Mouse (Mus musculus): ENCODE measurements around the gene Calm3. TPM values are rescaled to one million over a fixed set of nuclear protein-coding genes. Genes with fewer than 3 reads are reported as not detected.

Gene Calm3
- polyA plus RNA-seq, 1 experiment from 2014 or later = 201 TPM

GRCm38 (mm10) chr7:16894279-16894678 is 29.6 kb downstream of the Calm3 start:
- no peak for DNase-seq (ENCODE audit: low spot score)

GRCm38 (mm10) chr7:16893612-16894011 is 30.3 kb downstream of the Calm3 start:
- no peaks in the 10 kb centered on the region for H3K27me3 ChIP-seq (ENCODE audit: control insufficient read depth, insufficient read depth, low read length)
- DNase-seq (ENCODE audit: low spot score) = no peak
- H3K36me3 ChIP-seq (ENCODE audit: control insufficient read depth, insufficient read depth, low read length) = peaks cover 2% of the 10 kb centered on the region; the same call in 1 of the 2 replicates
- H3K9me3 ChIP-seq (ENCODE audit: control insufficient read depth, low read length) = peaks cover 3% of the 10 kb centered on the region; the same call in 1 of the 2 replicates
- 3% methylated on average over 5 of the region's 6 CpGs for WGBS
- H3K27ac ChIP-seq (replicated peaks; ENCODE audit: low read depth, low read length) = no peak overlapping the region
- peaks cover 42% of the 10 kb centered on the region for H3K4me1 ChIP-seq (ENCODE audit: control insufficient read depth, insufficient read depth, low read length)
- H3K4me2 ChIP-seq (ENCODE audit: low read depth, severe bottlenecking) = peak overlapping the region; percentile 64
- H3K9ac ChIP-seq (ENCODE audit: low read length) = no peak overlapping the region
- peak overlapping the region; percentile 32 for H3K4me3 ChIP-seq (ENCODE audit: low read depth, low read length)
- ATAC-seq (ENCODE audit: insufficient number of reproducible peaks, low FRiP score, low TSS enrichment, low read depth) = no peak

More at GRCm38 (mm10) chr7:16894279-16894678, 29.6 kb downstream of the Calm3 start:
- no peak for ATAC-seq (ENCODE audit: insufficient number of reproducible peaks, low FRiP score, low TSS enrichment, low read depth)
- Histone ChIP-seq H3K36me3 (ENCODE audit: control insufficient read depth, insufficient read depth, low read length) (no peaks in the 10 kb centered on the region), H3K4me2 (ENCODE audit: low read depth, severe bottlenecking) (peak overlapping the region; percentile 52), H3K4me3 (ENCODE audit: low read depth, low read length) (peak overlapping the region; percentile 18; the same call in 1 of the 2 replicates), H3K9ac (ENCODE audit: low read length) (0 out of 2 replicates have a peak overlapping the region, but pooled peaks have one; percentile 27), H3K27ac (replicated peaks; ENCODE audit: low read depth, low read length) (0 out of 2 replicates have a peak overlapping the region, but pooled peaks have one; percentile 8), H3K4me1 (ENCODE audit: control insufficient read depth, insufficient read depth, low read length) (peaks cover 42% of the 10 kb centered on the region), H3K27me3 (ENCODE audit: control insufficient read depth, insufficient read depth, low read length) (no peaks in the 10 kb centered on the region), H3K9me3 (ENCODE audit: control insufficient read depth, low read length) (peaks cover 3% of the 10 kb centered on the region; the same call in 1 of the 2 replicates)
- 4% methylated on average over 3 of the region's 4 CpGs for WGBS

- peaks cover 9% of the 10 kb centered on the region; the same call in 1 of the 2 replicates for H3K36me3 ChIP-seq (ENCODE audit: control insufficient read depth, insufficient read depth, low read length)
- peak overlapping the region; percentile 32 for H3K4me3 ChIP-seq (ENCODE audit: low read depth, low read length)
- 0 out of 2 replicates have a peak overlapping the region, but pooled peaks have one; percentile 8 for H3K9ac ChIP-seq (ENCODE audit: low read length)
- no peak for DNase-seq (ENCODE audit: low spot score)
- peak overlapping the region; percentile 22; the same call in 1 of the 2 replicates for H3K27ac ChIP-seq (replicated peaks; ENCODE audit: low read depth, low read length)
- H3K9me3 ChIP-seq (ENCODE audit: control insufficient read depth, low read length) = peaks cover 3% of the 10 kb centered on the region; the same call in 1 of the 2 replicates
- no peak for ATAC-seq (ENCODE audit: insufficient number of reproducible peaks, low FRiP score, low TSS enrichment, low read depth)
- peak overlapping the region; percentile 64 for H3K4me2 ChIP-seq (ENCODE audit: low read depth, severe bottlenecking)
- peaks cover 42% of the 10 kb centered on the region for H3K4me1 ChIP-seq (ENCODE audit: control insufficient read depth, insufficient read depth, low read length)
- H3K27me3 ChIP-seq (ENCODE audit: control insufficient read depth, insufficient read depth, low read length) = no peaks in the 10 kb centered on the region
- 42% methylated on average over 9 of the region's 9 CpGs for WGBS
Observed at GRCm38 (mm10) chr7:16892352-16892730, 31.6 kb downstream of the Calm3 start.

GRCm38 (mm10) chr7:16891641-16892351 is 32.1 kb downstream of the Calm3 start, which contains the start of gene Gng8:
Gene Gng8, plus strand, starts transcription at chr7:16891786.
- WGBS = under 1% methylated on average over 30 of the region's 30 CpGs

GRCm38 (mm10) chr7:16890944-16891343 is 33.0 kb downstream of the Calm3 start:
- H3K4me3 ChIP-seq (ENCODE audit: low read depth, low read length) = peak overlapping the region; percentile 32
- ATAC-seq (ENCODE audit: insufficient number of reproducible peaks, low FRiP score, low TSS enrichment, low read depth) = peak; percentile 77

More at GRCm38 (mm10) chr7:16891641-16892351, 32.1 kb downstream of the Calm3 start, which contains the start of gene Gng8:
- ATAC-seq (ENCODE audit: insufficient number of reproducible peaks, low FRiP score, low TSS enrichment, low read depth) (peak; percentile 71), DNase-seq (ENCODE audit: low spot score) (peak; percentile 92)
- peaks cover 3% of the 10 kb centered on the region; the same call in 1 of the 2 replicates for H3K9me3 ChIP-seq (ENCODE audit: control insufficient read depth, low read length)
- H3K9ac ChIP-seq (ENCODE audit: low read length) = peak within 1 kb of the TSS; percentile 69
- H3K4me1 ChIP-seq (ENCODE audit: control insufficient read depth, insufficient read depth, low read length) = peaks cover 42% of the 10 kb centered on the region
- H3K4me3 ChIP-seq (ENCODE audit: low read depth, low read length) = peak within 1 kb of the TSS; percentile 32
- H3K4me2 ChIP-seq (ENCODE audit: low read depth, severe bottlenecking) = peak within 1 kb of the TSS; percentile 64
- H3K27me3 ChIP-seq (ENCODE audit: control insufficient read depth, insufficient read depth, low read length) = no peaks in the 10 kb centered on the region
- peak within 1 kb of the TSS; percentile 98 for H3K27ac ChIP-seq (replicated peaks; ENCODE audit: low read depth, low read length)
- peaks cover 10% of the 10 kb centered on the region for H3K36me3 ChIP-seq (ENCODE audit: control insufficient read depth, insufficient read depth, low read length)

GRCm38 (mm10) chr7:16890536-16890935 is 33.4 kb downstream of the Calm3 start:
- ATAC-seq (ENCODE audit: insufficient number of reproducible peaks, low FRiP score, low TSS enrichment, low read depth) (no peak), DNase-seq (ENCODE audit: low spot score) (peak; percentile 55)
- Histone ChIP-seq H3K4me3 (ENCODE audit: low read depth, low read length) (peak overlapping the region; percentile 32), H3K9ac (ENCODE audit: low read length) (peak overlapping the region; percentile 69), H3K9me3 (ENCODE audit: control insufficient read depth, low read length) (peaks cover 12% of the 10 kb centered on the region), H3K27me3 (ENCODE audit: control insufficient read depth, insufficient read depth, low read length) (no peaks in the 10 kb centered on the region), H3K4me1 (ENCODE audit: control insufficient read depth, insufficient read depth, low read length) (peaks cover 41% of the 10 kb centered on the region), H3K27ac (replicated peaks; ENCODE audit: low read depth, low read length) (peak overlapping the region; percentile 98), H3K4me2 (ENCODE audit: low read depth, severe bottlenecking) (peak overlapping the region; percentile 64), H3K36me3 (ENCODE audit: control insufficient read depth, insufficient read depth, low read length) (peaks cover 22% of the 10 kb centered on the region)
- whole genome bisulfite sequencing = 11% methylated on average over 6 of the region's 6 CpGs

More at GRCm38 (mm10) chr7:16890944-16891343, 33.0 kb downstream of the Calm3 start:
- Histone ChIP-seq H3K9ac (ENCODE audit: low read length) (peak overlapping the region; percentile 69), H3K27me3 (ENCODE audit: control insufficient read depth, insufficient read depth, low read length) (no peaks in the 10 kb centered on the region), H3K27ac (replicated peaks; ENCODE audit: low read depth, low read length) (peak overlapping the region; percentile 98), H3K4me2 (ENCODE audit: low read depth, severe bottlenecking) (peak overlapping the region; percentile 64), H3K36me3 (ENCODE audit: control insufficient read depth, insufficient read depth, low read length) (peaks cover 18% of the 10 kb centered on the region), H3K4me1 (ENCODE audit: control insufficient read depth, insufficient read depth, low read length) (peaks cover 42% of the 10 kb centered on the region), H3K9me3 (ENCODE audit: control insufficient read depth, low read length) (peaks cover 8% of the 10 kb centered on the region)
- 0% methylated on average over 23 of the region's 23 CpGs for WGBS
- peak; percentile 99 for DNase-seq (ENCODE audit: low spot score)

- no peak overlapping the region for H3K4me2 ChIP-seq (ENCODE audit: low read depth, severe bottlenecking)
- H3K27ac ChIP-seq (replicated peaks; ENCODE audit: low read depth, low read length) = peak overlapping the region; percentile 21; the same call in 1 of the 2 replicates
Observed at GRCm38 (mm10) chr7:16885905-16886304, 38.0 kb downstream of the Calm3 start.

GRCm38 (mm10) chr7:16885271-16885776 is 38.6 kb downstream of the Calm3 start:
- H3K27me3 ChIP-seq (ENCODE audit: control insufficient read depth, insufficient read depth, low read length) = no peaks in the 10 kb centered on the region
- no peak overlapping the region for H3K4me2 ChIP-seq (ENCODE audit: low read depth, severe bottlenecking)
- H3K27ac ChIP-seq (replicated peaks; ENCODE audit: low read depth, low read length) = peak overlapping the region; percentile 36; the same call in 1 of the 2 replicates
- peaks cover 53% of the 10 kb centered on the region for H3K36me3 ChIP-seq (ENCODE audit: control insufficient read depth, insufficient read depth, low read length)
- peaks cover 9% of the 10 kb centered on the region for H3K4me1 ChIP-seq (ENCODE audit: control insufficient read depth, insufficient read depth, low read length)
- WGBS = 16% methylated on average over 95 of the region's 95 CpGs
- ATAC-seq (ENCODE audit: insufficient number of reproducible peaks, low FRiP score, low TSS enrichment, low read depth) (no peak), DNase-seq (ENCODE audit: low spot score) (no peak)
- H3K4me3 ChIP-seq (ENCODE audit: low read depth, low read length) = peak overlapping the region; percentile 5; the same call in 1 of the 2 replicates
- peak overlapping the region; percentile 22 for H3K9ac ChIP-seq (ENCODE audit: low read length)
- H3K9me3 ChIP-seq (ENCODE audit: control insufficient read depth, low read length) = peaks cover 20% of the 10 kb centered on the region

More at GRCm38 (mm10) chr7:16885905-16886304, 38.0 kb downstream of the Calm3 start:
- peaks cover 20% of the 10 kb centered on the region for H3K9me3 ChIP-seq (ENCODE audit: control insufficient read depth, low read length)
- no peak overlapping the region for H3K9ac ChIP-seq (ENCODE audit: low read length)
- DNase-seq (ENCODE audit: low spot score) (no peak), ATAC-seq (ENCODE audit: insufficient number of reproducible peaks, low FRiP score, low TSS enrichment, low read depth) (no peak)
- H3K4me3 ChIP-seq (ENCODE audit: low read depth, low read length) = no peak overlapping the region
- H3K36me3 ChIP-seq (ENCODE audit: control insufficient read depth, insufficient read depth, low read length) = peaks cover 53% of the 10 kb centered on the region
- WGBS = 54% methylated on average over 59 of the region's 59 CpGs
- no peaks in the 10 kb centered on the region for H3K27me3 ChIP-seq (ENCODE audit: control insufficient read depth, insufficient read depth, low read length)
- peaks cover 6% of the 10 kb centered on the region for H3K4me1 ChIP-seq (ENCODE audit: control insufficient read depth, insufficient read depth, low read length)
